Mouse (Mus musculus) forebrain, postnatal 0 days (tissue): Measurements from ENCODE around the gene Rbl1. TPM values are rescaled to one million over a fixed set of nuclear protein-coding genes. Genes with fewer than 3 reads are reported as not detected.
"Not testable (repeated sequence)": the region's sequence is repeated elsewhere in the genome, so short reads cannot be mapped to it uniquely, and the experiment has no call there.

Experiments used
- ATAC-seq: fragments of 200-750 bp; cut with Nextera tagmentation; 2 replicates; pipeline ENCODE4 v1.8.0; 2017; ENCODE audit warnings: mild to moderate bottlenecking, moderate library complexity
- DNase-seq: peaks from one replicate; pipeline ENCODE4 v3.0.0-alpha.2; 2015
- H3K27ac ChIP-seq: fragments of 300-500 bp; sonication (generic); 2 replicates; pipeline ENCODE4 v1.5.1; 2014; ENCODE audit warnings: low read depth, mild to moderate bottlenecking, antibody characterized with exemption, low read length, moderate library complexity, mixed read lengths
- H3K27me3 ChIP-seq: fragments of 300-500 bp; sonication (generic); 2 replicates; pipeline ENCODE4 v1.6.1; 2014; ENCODE audit warnings: mild to moderate bottlenecking, low read length, mixed read lengths; ENCODE audit not compliant: insufficient read depth
- H3K36me3 ChIP-seq: fragments of 300-500 bp; sonication (generic); 2 replicates; pipeline ENCODE4 v1.6.1; 2014; ENCODE audit warnings: mild to moderate bottlenecking, moderate library complexity; ENCODE audit not compliant: insufficient read depth
- H3K4me1 ChIP-seq: fragments of 300-500 bp; sonication (generic); 2 replicates; pipeline ENCODE4 v1.6.1; 2014; ENCODE audit warnings: antibody characterized with exemption; ENCODE audit not compliant: insufficient read depth
- H3K4me2 ChIP-seq: fragments of 300-500 bp; sonication (generic); 2 replicates; pipeline ENCODE4 v1.6.1; 2014; ENCODE audit warnings: low read depth, mild to moderate bottlenecking, moderate library complexity
- H3K4me3 ChIP-seq: fragments of 300-500 bp; sonication (generic); 2 replicates; pipeline ENCODE4 v1.5.1; 2014; ENCODE audit warnings: low read depth, low read length, mixed read lengths
- H3K9ac ChIP-seq: fragments of 300-500 bp; sonication (generic); 2 replicates; pipeline ENCODE4 v1.6.1; 2014; ENCODE audit warnings: mild to moderate bottlenecking
- H3K9me3 ChIP-seq: fragments of 300-500 bp; sonication (generic); 2 replicates; pipeline ENCODE4 v1.6.1; 2016; ENCODE audit warnings: low read length
- CTCF ChIP-seq: sonication (generic); IDR thresholded peaks from 2 replicates; pipeline ENCODE4 v1.5.1; 2016; ENCODE audit warnings: antibody characterized with exemption, control low read depth, low read depth
- WGBS: fragments of 180-500 bp; shearing (Covaris S2); extraction: QIAGEN DNeasy Blood & Tissue Kit; methylation state at CpG from one replicate; pipeline ENCODE4 v1.1.7; 2014; 5-methylcytosine and 5-hydroxymethylcytosine counted together
- polyA plus RNA-seq: library from polyadenylated mRNA; unstranded; fragments of >200 nt; fragmentation: Nextera tagmentation; extraction: Ambion mirVana; gene quantifications from 2 replicates; pipeline ENCODE4 v1.2.1, GENCODE M21; 2015
- total RNA-seq: library from RNA; depleted of rRNA; stranded (reverse); fragments of >200 nt; gene quantifications from 2 replicates; pipeline ENCODE4 v1.2.3, GENCODE M21; 2014

Gene Rbl1
- total and polyA plus RNA-seq, 2 experiments from 2014 or later: 4.2 to 10.4 TPM

GRCm38 (mm10) chr2:157211731-157212130, 7.4 kb upstream of the Rbl1 start:
- no peak for TF ChIP-seq CTCF
- Histone ChIP-seq H3K9ac (no peak overlapping the region), H3K4me2 (no peak overlapping the region), H3K4me1 (no peaks in the 10 kb centered on the region), H3K27ac (no peak overlapping the region), H3K4me3 (no peak overlapping the region), H3K27me3 (no peaks in the 10 kb centered on the region), H3K9me3 (no peaks in the 10 kb centered on the region), H3K36me3 (no peaks in the 10 kb centered on the region)
- ATAC-seq (no peak), DNase-seq (peak; percentile 2)
- WGBS: 85% methylated on average over 7 of the region's 7 CpGs

GRCm38 (mm10) chr2:157203459-157204365, 622 bp downstream of the Rbl1 start:
- Histone ChIP-seq H3K4me2 (peak overlapping the region; percentile 76), H3K27me3 (no peaks in the 10 kb centered on the region), H3K4me3 (peak overlapping the region; percentile 79), H3K9me3 (no peaks in the 10 kb centered on the region), H3K27ac (peak overlapping the region; percentile 97), H3K36me3 (no peaks in the 10 kb centered on the region), H3K9ac (peak overlapping the region; percentile 89), H3K4me1 (peaks cover 5% of the 10 kb centered on the region; the same call in 1 of the 2 replicates)
- peak; percentile 28; the same call in 1 of the 2 replicates for TF ChIP-seq CTCF
- peak; percentile 75 for DNase-seq
- WGBS: under 1% methylated on average over 45 of the region's 49 CpGs
- peak; percentile 70 for ATAC-seq

GRCm38 (mm10) chr2:157203026-157203425, 1.3 kb downstream of the Rbl1 start:
- no peaks in the 10 kb centered on the region for H3K9me3 ChIP-seq
- DNase-seq (no peak), ATAC-seq (no peak)
- no peaks in the 10 kb centered on the region for H3K36me3 ChIP-seq
- peaks cover 5% of the 10 kb centered on the region; the same call in 1 of the 2 replicates for H3K4me1 ChIP-seq
- H3K4me2 ChIP-seq: peak overlapping the region; percentile 76; the same call in 1 of the 2 replicates
- no peak overlapping the region for H3K9ac ChIP-seq
- no peak for TF ChIP-seq CTCF
- H3K27ac ChIP-seq: no peak overlapping the region
- H3K27me3 ChIP-seq: no peaks in the 10 kb centered on the region
- H3K4me3 ChIP-seq: no peak overlapping the region

- DNase-seq (no peak), ATAC-seq (no peak)
- Histone ChIP-seq H3K4me2 (no peak overlapping the region), H3K27ac (no peak overlapping the region), H3K9me3 (no peaks in the 10 kb centered on the region), H3K4me1 (peaks cover 5% of the 10 kb centered on the region; the same call in 1 of the 2 replicates), H3K36me3 (no peaks in the 10 kb centered on the region), H3K4me3 (no peak overlapping the region), H3K27me3 (no peaks in the 10 kb centered on the region), H3K9ac (no peak overlapping the region)
- no peak for TF ChIP-seq CTCF
- WGBS: 71% methylated on average over 6 of the region's 6 CpGs
These were observed 2.0 kb downstream of the Rbl1 start for GRCm38 (mm10) chr2:157202361-157202760.

GRCm38 (mm10) chr2:157201081-157201830, 3.1 kb downstream of the Rbl1 start:
- no peak overlapping the region for H3K9ac ChIP-seq
- ATAC-seq (no peak), DNase-seq (no peak)
- H3K27me3 ChIP-seq: no peaks in the 10 kb centered on the region
- no peaks in the 10 kb centered on the region for H3K9me3 ChIP-seq
- H3K4me3 ChIP-seq: no peak overlapping the region
- H3K4me1 ChIP-seq: peaks cover 5% of the 10 kb centered on the region; the same call in 1 of the 2 replicates
- H3K4me2 ChIP-seq: no peak overlapping the region
- 76% methylated on average over 6 of the region's 6 CpGs for WGBS
- peaks cover 5% of the 10 kb centered on the region; the same call in 1 of the 2 replicates for H3K36me3 ChIP-seq
- no peak for TF ChIP-seq CTCF
- H3K27ac ChIP-seq: no peak overlapping the region

- ATAC-seq, H3K4me2 ChIP-seq, H3K27ac ChIP-seq, H3K4me1 ChIP-seq, H3K4me3 ChIP-seq, H3K36me3 ChIP-seq, H3K27me3 ChIP-seq, DNase-seq, H3K9ac ChIP-seq, H3K9me3 ChIP-seq: not testable (repeated sequence)
- 95% methylated on average over 11 of the region's 11 CpGs for WGBS
These were observed 5.9 kb downstream of the Rbl1 start for GRCm38 (mm10) chr2:157198405-157198804.

- H3K36me3 ChIP-seq: peaks cover 24% of the 10 kb centered on the region
- H3K9ac ChIP-seq: no peak overlapping the region
- no peaks in the 10 kb centered on the region for H3K9me3 ChIP-seq
- no peaks in the 10 kb centered on the region for H3K4me1 ChIP-seq
- no peak for TF ChIP-seq CTCF
- H3K27ac ChIP-seq: no peak overlapping the region
- 94% methylated on average over 4 of the region's 4 CpGs for WGBS
- ATAC-seq (no peak), DNase-seq (no peak)
- H3K4me3 ChIP-seq: no peak overlapping the region
- no peak overlapping the region for H3K4me2 ChIP-seq
- no peaks in the 10 kb centered on the region for H3K27me3 ChIP-seq
These were observed 13.7 kb downstream of the Rbl1 start for GRCm38 (mm10) chr2:157190651-157191050.
